Mouse (Mus musculus): ENCODE results near the gene Ampd1.

The Ampd1 gene

GRCm38 (mm10) chr3:103145791-103146190 lies 72.0 kb downstream of the Ampd1 start:
- in situ Hi-C loops (cut with MboI; ENCODE audit: unreplicated experiment in 2 of 2): no loop called here

GRCm38 (mm10) chr3:103146330-103147166 lies 72.7 kb downstream of the Ampd1 start:
- in situ Hi-C loops (cut with MboI; ENCODE audit: unreplicated experiment in 2 of 2): no loop called here

- in situ Hi-C loops (cut with MboI; ENCODE audit: unreplicated experiment in 2 of 2): no loop called here
Measured at GRCm38 (mm10) chr3:103147775-103148174, 74.0 kb downstream of the Ampd1 start.

GRCm38 (mm10) chr3:103148941-103149340 lies 75.1 kb downstream of the Ampd1 start:
- in situ Hi-C loops (cut with MboI; ENCODE audit: unreplicated experiment in 2 of 2): no loop called here

All from v-Abl transformed pro-B cells (cell line).